Mouse (Mus musculus) Muller cell, postnatal 12 days (primary cell): ENCODE results near the gene Cdh8.
A peak's percentile ranks its signal among the peaks of the same experiment; 100 is the strongest.

Source experiments
- DNase-seq: peaks from one replicate; pipeline ENCODE4 v3.0.0-alpha.2; 2015; ENCODE audit errors: inconsistent ontology term

The Cdh8 gene

GRCm38 (mm10) chr8:99415966-99416781 is at the start of gene Cdh8:
TSS of gene Cdh8 (minus strand) at chr8:99416471.
- peak; percentile 67 for DNase-seq

- DNase-seq = peak; percentile 33
These were observed 30.2 kb upstream of the Cdh8 start for GRCm38 (mm10) chr8:99446506-99446905.

GRCm38 (mm10) chr8:99425901-99426300 is 9.6 kb upstream of the Cdh8 start:
- DNase-seq = no peak

- DNase-seq = peak; percentile 6
These were observed 5.2 kb upstream of the Cdh8 start for GRCm38 (mm10) chr8:99421516-99421915.

- DNase-seq = no peak
These were observed 3.5 kb upstream of the Cdh8 start for GRCm38 (mm10) chr8:99419726-99420125.

GRCm38 (mm10) chr8:99417456-99417855 is 1.2 kb upstream of the Cdh8 start:
- DNase-seq = no peak

- peak; percentile 38 for DNase-seq
These were observed 950 bp downstream of the Cdh8 start for GRCm38 (mm10) chr8:99415076-99415965.

GRCm38 (mm10) chr8:99414483-99414921 is 1.8 kb downstream of the Cdh8 start:
- peak; percentile 49 for DNase-seq

- DNase-seq = no peak
These were observed 2.3 kb downstream of the Cdh8 start for GRCm38 (mm10) chr8:99413877-99414482.

- DNase-seq = no peak
These were observed 22.4 kb downstream of the Cdh8 start for GRCm38 (mm10) chr8:99393908-99394307.

- DNase-seq = no peak
These were observed 46.2 kb downstream of the Cdh8 start for GRCm38 (mm10) chr8:99370104-99370503.

- no peak for DNase-seq
These were observed 47.1 kb downstream of the Cdh8 start for GRCm38 (mm10) chr8:99369166-99369565.

- DNase-seq = no peak
These were observed 47.8 kb downstream of the Cdh8 start for GRCm38 (mm10) chr8:99368449-99368848.

GRCm38 (mm10) chr8:99353923-99354322 is 62.3 kb downstream of the Cdh8 start:
- no peak for DNase-seq

GRCm38 (mm10) chr8:99353221-99353620 is 63.0 kb downstream of the Cdh8 start:
- no peak for DNase-seq

GRCm38 (mm10) chr8:99349456-99349855 is 66.8 kb downstream of the Cdh8 start:
- DNase-seq = no peak

GRCm38 (mm10) chr8:99348618-99349017 is 67.7 kb downstream of the Cdh8 start:
- DNase-seq = no peak

GRCm38 (mm10) chr8:99339310-99339709 is 77.0 kb downstream of the Cdh8 start:
- DNase-seq = no peak

GRCm38 (mm10) chr8:99327559-99327958 is 88.7 kb downstream of the Cdh8 start:
- DNase-seq = no peak

GRCm38 (mm10) chr8:99314561-99314960 is 101.7 kb downstream of the Cdh8 start:
- no peak for DNase-seq

- no peak for DNase-seq
These were observed 112.1 kb downstream of the Cdh8 start for GRCm38 (mm10) chr8:99304184-99304583.

GRCm38 (mm10) chr8:99290201-99290600 is 126.1 kb downstream of the Cdh8 start:
- DNase-seq = no peak
